Mouse (Mus musculus): ENCODE measurements around the gene Oaf. TPM values are rescaled to one million over a fixed set of nuclear protein-coding genes. Genes with fewer than 3 reads are reported as not detected.

The Oaf gene
- total and polyA plus RNA-seq, 3 experiments, result 13.4 to 28.5 (median 13.5) TPM

- DNase-seq, result no peak
Measured at GRCm38 (mm10) chr9:43245801-43246570, 6.3 kb upstream of the Oaf start.

GRCm38 (mm10) chr9:43242432-43242831, 2.7 kb upstream of the Oaf start:
- DNase-seq, result no peak

GRCm38 (mm10) chr9:43241970-43242369, 2.3 kb upstream of the Oaf start:
- no peak for DNase-seq

GRCm38 (mm10) chr9:43241291-43241690, 1.6 kb upstream of the Oaf start:
- no peak for DNase-seq

GRCm38 (mm10) chr9:43240594-43240900, 836 bp upstream of the Oaf start:
- no peak for DNase-seq

- DNase-seq, result peak; percentile 44
Measured at GRCm38 (mm10) chr9:43238631-43239545, 823 bp downstream of the Oaf start.

- no peak for DNase-seq
Measured at GRCm38 (mm10) chr9:43238167-43238566, 1.5 kb downstream of the Oaf start.

GRCm38 (mm10) chr9:43237111-43237775, 2.5 kb downstream of the Oaf start:
- DNase-seq, result no peak

GRCm38 (mm10) chr9:43236576-43236975, 3.1 kb downstream of the Oaf start:
- no peak for DNase-seq

GRCm38 (mm10) chr9:43236106-43236505, 3.6 kb downstream of the Oaf start:
- DNase-seq, result no peak

GRCm38 (mm10) chr9:43235336-43235735, 4.4 kb downstream of the Oaf start:
- no peak for DNase-seq

GRCm38 (mm10) chr9:43234496-43234895, 5.2 kb downstream of the Oaf start:
- peak; percentile 44 for DNase-seq

- no peak for DNase-seq
Measured at GRCm38 (mm10) chr9:43233515-43233914, 6.2 kb downstream of the Oaf start.

- no peak for DNase-seq
Measured at GRCm38 (mm10) chr9:43233044-43233443, 6.7 kb downstream of the Oaf start.

- DNase-seq, result no peak
Measured at GRCm38 (mm10) chr9:43232286-43232685, 7.4 kb downstream of the Oaf start.

- DNase-seq, result no peak
Measured at GRCm38 (mm10) chr9:43231805-43232204, 7.9 kb downstream of the Oaf start.

GRCm38 (mm10) chr9:43230886-43231285, 8.8 kb downstream of the Oaf start:
- DNase-seq, result peak; percentile 45

GRCm38 (mm10) chr9:43229962-43230361, 9.7 kb downstream of the Oaf start:
- no peak for DNase-seq

- DNase-seq, result no peak
Measured at GRCm38 (mm10) chr9:43229398-43229895, 10.3 kb downstream of the Oaf start.

- DNase-seq, result no peak
Measured at GRCm38 (mm10) chr9:43228745-43229144, 11.0 kb downstream of the Oaf start.

GRCm38 (mm10) chr9:43227626-43228025, 12.1 kb downstream of the Oaf start:
- DNase-seq, result peak; percentile 30

GRCm38 (mm10) chr9:43226573-43227160, 13.0 kb downstream of the Oaf start:
- no peak for DNase-seq
